8 mouse cellular contexts compared by ENCODE assay signal in genomic region chr16:30599491-30600268, GRCm38 (mm10). TPM values are rescaled to one million over a fixed set of nuclear protein-coding genes. Genes with fewer than 3 reads are reported as not detected.
DNase-seq lines count a peak whose midpoint lies in the region; ATAC-seq and TF ChIP-seq lines count a peak whose summit lies in the region.

Gene Fam43a (plus strand): TSS chr16:30599723.

- H3K27me3 ChIP-seq in hindbrain, embryonic 16.5 days (replicated peaks; ENCODE audit: control insufficient read depth, insufficient read depth, low read length): peaks cover 8% of the 10 kb centered on the region
- peaks cover 7% of the 10 kb centered on the region for H3K27me3 ChIP-seq in megakaryocyte, embryonic 14.5 days (replicated peaks)

- H3K27ac ChIP-seq in gastrocnemius, adult 2 months: peak within 1 kb of the TSS; percentile 93
- H3K27ac ChIP-seq in hindbrain, embryonic 16.5 days (ENCODE audit: low read depth, low read length): peak within 1 kb of the TSS; percentile 81

- peak; percentile 46 for DNase-seq in T-cell, adult 2 months (ENCODE audit: low spot score)
- DNase-seq in cerebellum, postnatal 25 days: peak; percentile 95 to 96
- peak; percentile 94 for DNase-seq in gastrocnemius, adult 2 months
- DNase-seq in left cerebral cortex, adult 8-10 months (ENCODE audit: low spot score in 2 of 2): peak; percentile 76 to 79
- DNase-seq in right cerebral cortex, adult 2 months (ENCODE audit: low spot score in 2 of 2): peak; percentile 79 to 83
- DNase-seq in urinary bladder, postnatal 10 days (ENCODE audit: low spot score): peak; percentile 68

- peak; percentile 62 for TF ChIP-seq CTCF in gastrocnemius, adult 2 months (IDR thresholded peaks at IDR 0.05)

- intact Hi-C loops in gastrocnemius, adult 2 months (cut with DNase I): loop anchor here (2.0 to 5.0 kb wide), 5 partner anchors 53 to 223 kb away; no protein-coding TSS in a partner anchor

- peak; percentile 82 for ATAC-seq in hindbrain, embryonic 16.5 days

- peak within 1 kb of the TSS; percentile 97 for H3K4me2 ChIP-seq in hindbrain, embryonic 16.5 days (ENCODE audit: low read length)

- under 1% methylated on average over 42 of the region's 63 CpGs for WGBS in hindbrain, embryonic 16.5 days

- no peaks in the 10 kb centered on the region for H3K36me3 ChIP-seq in hindbrain, embryonic 16.5 days (ENCODE audit: control insufficient read depth, insufficient read depth, low read length)
- H3K36me3 ChIP-seq in megakaryocyte, embryonic 14.5 days (replicated peaks; ENCODE audit: low read length): peaks cover 34% of the 10 kb centered on the region

- peak within 1 kb of the TSS; percentile 86 for H3K4me3 ChIP-seq in gastrocnemius, adult 2 months
- H3K4me3 ChIP-seq in hindbrain, embryonic 16.5 days (ENCODE audit: low read length): peak within 1 kb of the TSS; percentile 76
- peak within 1 kb of the TSS; percentile 98 for H3K4me3 ChIP-seq in megakaryocyte, embryonic 14.5 days (replicated peaks)

- H3K9me3 ChIP-seq in hindbrain, embryonic 16.5 days (ENCODE audit: control insufficient read depth, low read length): no peaks in the 10 kb centered on the region
- no peaks in the 10 kb centered on the region for H3K9me3 ChIP-seq in megakaryocyte, embryonic 14.5 days

- peaks cover 38% of the 10 kb centered on the region for H3K4me1 ChIP-seq in hindbrain, embryonic 16.5 days (ENCODE audit: control insufficient read depth, insufficient read depth, low read depth, low read length)
- H3K4me1 ChIP-seq in megakaryocyte, embryonic 14.5 days: peaks cover 82% of the 10 kb centered on the region

- H3K9ac ChIP-seq in hindbrain, embryonic 16.5 days (ENCODE audit: low read depth, low read length): peak within 1 kb of the TSS; percentile 82

RNA-seq across cellular contexts. Expression of gene Fam43a, which starts in this region (rescaled TPM):
- total RNA-seq in gastrocnemius, adult 2 months (2021): 1 to 10 TPM; 4.7 to 6.9 TPM
- polyA plus RNA-seq in hindbrain, embryonic 16.5 days (2015; fragmentation: Nextera tagmentation; extraction: Ambion mirVana): 18.3 and 22.0 TPM in 2 replicates
- total RNA-seq in left cerebral cortex, adult 8-10 months (2022): 10 to 100 TPM; 14.6 to 17.8 (median 16.6) TPM
- 60.0 and 108 TPM in 2 replicates for polyA plus RNA-seq in megakaryocyte, embryonic 14.5 days (2012; ENCODE audit: insufficient read depth, low replicate concordance)

Comparison
In these comparisons a context has a peak if more than half of its experiments do, and no peak if none do; other contexts are left out.
1. Peak in every context shown above with its lines: DNase-seq, ATAC-seq, H3K4me3 ChIP-seq and H3K27ac ChIP-seq.